19 mouse cellular contexts compared by ENCODE assay signal in genomic region chr3:54111489-54111888, GRCm38 (mm10). TPM values are rescaled to one million over a fixed set of nuclear protein-coding genes. Genes with fewer than 3 reads are reported as not detected.
DNase-seq lines count a peak whose midpoint lies in the region; ATAC-seq and TF ChIP-seq lines count a peak whose summit lies in the region.
"Had no signal": no experiment of that assay in that cellular context is flagged by ENCODE, and none has a peak within 500 bp of the region (broad histone marks: within the 10 kb centered on the region; RNA-seq: fewer than 3 reads in every experiment).

No protein-coding gene starts in this region.

- ATAC-seq in heart, postnatal 0 days (ENCODE audit: insufficient read depth, low read depth) = 0 out of 2 replicates have a peak, but pooled peaks have one; percentile 51

- H3K4me1 ChIP-seq in heart, postnatal 0 days (ENCODE audit: control insufficient read depth, insufficient read depth) = no peaks in the 10 kb centered on the region
- no peaks in the 10 kb centered on the region for H3K4me1 ChIP-seq in kidney, adult 2 months (ENCODE audit: control insufficient read depth, insufficient read depth, low read length)
- H3K4me1 ChIP-seq: embryonic facial prominence, embryonic 13.5 days; forebrain, embryonic 12.5 days; hindbrain, embryonic 10.5 days had no signal

- 54% methylated on average over 9 of the region's 9 CpGs for WGBS in heart, postnatal 0 days
- 71% methylated on average over 9 of the region's 9 CpGs for WGBS in kidney, adult 2 months

- no peak for TF ChIP-seq POLR2A in kidney, adult 2 months (IDR thresholded peaks at IDR 0.05; ENCODE audit: low read depth, low read length)

- no peaks in the 10 kb centered on the region for H3K9me3 ChIP-seq in heart, postnatal 0 days (replicated peaks; ENCODE audit: control insufficient read depth, low read length)
- H3K9me3 ChIP-seq: embryonic facial prominence, embryonic 13.5 days; forebrain, embryonic 12.5 days; hindbrain, embryonic 10.5 days had no signal

- no peak for TF ChIP-seq CTCF in heart, postnatal 0 days (IDR thresholded peaks at IDR 0.05; ENCODE audit: low read depth)
- no peak for TF ChIP-seq CTCF in kidney, adult 2 months (conservative IDR thresholded peaks at IDR 0.05; ENCODE audit: insufficient read depth, insufficient read length, low read depth, low read length)

- intact Hi-C loops in heart, postnatal 25 days (cut with DNase I) = no loop called here

- TF ChIP-seq EP300 in heart, postnatal 0 days (IDR thresholded peaks at IDR 0.05; ENCODE audit: low read depth) = no peak

- no peak overlapping the region for H3K27ac ChIP-seq in heart, postnatal 0 days (ENCODE audit: low read depth)
- no peak overlapping the region for H3K27ac ChIP-seq in kidney, adult 2 months (ENCODE audit: insufficient read depth, low read depth, low read length)
- H3K27ac ChIP-seq: embryonic facial prominence, embryonic 13.5 days; forebrain, embryonic 12.5 days; hindbrain, embryonic 10.5 days; hindbrain, embryonic 14.5 days had no signal

- H3K4me2 ChIP-seq in heart, postnatal 0 days (ENCODE audit: low read depth, low read length) = no peak overlapping the region
- H3K4me2 ChIP-seq: embryonic facial prominence, embryonic 13.5 days; forebrain, embryonic 12.5 days; heart, embryonic 11.5 days; hindbrain, embryonic 14.5 days had no signal

- H3K4me3 ChIP-seq in heart, postnatal 0 days (ENCODE audit: low read depth, low read length) = no peak overlapping the region
- no peak overlapping the region for H3K4me3 ChIP-seq in kidney, adult 2 months (ENCODE audit: insufficient read depth, low read depth, low read length)
- H3K4me3 ChIP-seq: embryonic facial prominence, embryonic 13.5 days; forebrain, embryonic 12.5 days; hindbrain, embryonic 10.5 days had no signal

- no peaks in the 10 kb centered on the region for H3K27me3 ChIP-seq in heart, postnatal 0 days (ENCODE audit: control insufficient read depth, insufficient read depth, low read length)
- H3K27me3 ChIP-seq in kidney, adult 2 months (replicated peaks; ENCODE audit: control insufficient read depth, insufficient read depth, low read length) = no peaks in the 10 kb centered on the region
- H3K27me3 ChIP-seq: embryonic facial prominence, embryonic 13.5 days; forebrain, embryonic 12.5 days had no signal

- DNase-seq in heart, postnatal 0 days (ENCODE audit: low spot score) = no peak
- no peak for DNase-seq in heart, postnatal 25 days (ENCODE audit: low spot score)
- peak; percentile 8 for DNase-seq in kidney, postnatal 10 days
- DNase-seq in kidney, adult 2 months = no peak
- peak; percentile 40 to 52 for DNase-seq in right cerebral cortex, postnatal 10 days (ENCODE audit: low spot score in 2 of 2)
- no peak for DNase-seq in right cerebral cortex, postnatal 14 days
- DNase-seq in telencephalon, adult 2 months (ENCODE audit: low read depth, low spot score) = peak; percentile 19
- DNase-seq in spleen, postnatal 4 days (ENCODE audit: low spot score in 2 of 2) = no peak
- DNase-seq: adrenal gland, postnatal 25 days; cerebellum, adult 11 months; cerebellum, adult 8-10 months; cerebellum, postnatal 36 days; gastrocnemius, postnatal 10 days had no signal

- H3K9ac ChIP-seq in heart, postnatal 0 days (replicated peaks; ENCODE audit: low read depth, low read length) = no peak overlapping the region
- H3K9ac ChIP-seq: embryonic facial prominence, embryonic 13.5 days; forebrain, embryonic 12.5 days; hindbrain, embryonic 14.5 days had no signal

- H3K36me3 ChIP-seq in heart, postnatal 0 days (replicated peaks; ENCODE audit: control insufficient read depth, insufficient read depth, low read length) = no peaks in the 10 kb centered on the region
- no peaks in the 10 kb centered on the region for H3K36me3 ChIP-seq in kidney, adult 2 months (ENCODE audit: control insufficient read depth, insufficient read depth, low read length)
- H3K36me3 ChIP-seq: embryonic facial prominence, embryonic 13.5 days; forebrain, embryonic 12.5 days; hindbrain, embryonic 10.5 days had no signal

RNA-seq across cellular contexts. Expression of gene Trpc4, which starts 44.3 kb away (rescaled TPM):
- not detected in 2 replicates for total RNA-seq in heart, postnatal 0 days (2014; rRNA removed; ENCODE audit: low replicate concordance)
- polyA plus RNA-seq in heart, postnatal 0 days (2015; fragmentation: Nextera tagmentation; extraction: Ambion mirVana) = 0.15 and 0.18 TPM in 2 replicates
- under 1 TPM in 1 of 2 experiments, not detected in 1; 0.11 TPM for total RNA-seq in heart, postnatal 25 days (2021)
- 0.17 and 0.19 TPM in 2 replicates for polyA plus RNA-seq in kidney, adult 2 months (2012; rRNA removed)
- total RNA-seq: ES-E14 had no signal

Comparison
In these comparisons a context has a peak if more than half of its experiments do, and no peak if none do; other contexts are left out.
1. DNase-seq: peak in kidney, postnatal 10 days (single experiment), right cerebral cortex, postnatal 10 days (2 of 2) and telencephalon, adult 2 months (single experiment); none in heart, postnatal 0 days (single experiment), heart, postnatal 25 days (single experiment), kidney, adult 2 months (single experiment), right cerebral cortex, postnatal 14 days (single experiment) and spleen, postnatal 4 days (0 of 2).